Mouse (Mus musculus) E14TG2a.4 (cell line): Measurements from ENCODE around the gene Slc4a8.

Experiments used
- CTCF ChIP-seq: conservative IDR thresholded peaks from 2 replicates; pipeline ENCODE4 v1.5.1; 2014; ENCODE audit warnings: low read length
- NANOG ChIP-seq: IDR thresholded peaks from 2 replicates; pipeline ENCODE4 v1.6.1; 2014; ENCODE audit warnings: borderline replicate concordance, low read length, mixed read lengths

DNA sequence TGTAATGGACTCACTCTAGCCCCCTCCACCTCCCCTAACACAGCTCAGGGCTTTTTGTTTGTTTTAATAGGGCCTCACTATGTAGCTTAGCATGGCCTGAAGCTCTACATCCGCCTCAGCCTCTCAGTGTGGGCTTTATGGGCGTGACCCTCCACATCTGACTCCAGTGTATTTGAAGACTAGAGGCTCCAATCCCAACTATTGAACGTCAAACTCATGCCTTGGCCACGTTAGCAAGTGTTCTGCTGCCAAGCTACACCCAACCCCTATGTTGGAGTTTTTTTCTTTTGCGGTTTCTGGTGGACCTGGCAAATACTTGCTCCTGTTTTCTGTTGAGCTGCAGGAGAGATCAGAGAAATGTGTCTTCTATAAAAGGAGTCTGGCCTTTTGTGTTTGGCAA, 8.5 kb upstream of the Slc4a8 start:
- TF ChIP-seq CTCF (no peak), NANOG (no peak)
